Mouse (Mus musculus): ENCODE measurements around the gene Fbxo11. TPM values are rescaled to one million over a fixed set of nuclear protein-coding genes. Genes with fewer than 3 reads are reported as not detected.

The Fbxo11 gene
- polyA plus RNA-seq, 1 experiment from 2014 or later = 21.1 TPM

DNA sequence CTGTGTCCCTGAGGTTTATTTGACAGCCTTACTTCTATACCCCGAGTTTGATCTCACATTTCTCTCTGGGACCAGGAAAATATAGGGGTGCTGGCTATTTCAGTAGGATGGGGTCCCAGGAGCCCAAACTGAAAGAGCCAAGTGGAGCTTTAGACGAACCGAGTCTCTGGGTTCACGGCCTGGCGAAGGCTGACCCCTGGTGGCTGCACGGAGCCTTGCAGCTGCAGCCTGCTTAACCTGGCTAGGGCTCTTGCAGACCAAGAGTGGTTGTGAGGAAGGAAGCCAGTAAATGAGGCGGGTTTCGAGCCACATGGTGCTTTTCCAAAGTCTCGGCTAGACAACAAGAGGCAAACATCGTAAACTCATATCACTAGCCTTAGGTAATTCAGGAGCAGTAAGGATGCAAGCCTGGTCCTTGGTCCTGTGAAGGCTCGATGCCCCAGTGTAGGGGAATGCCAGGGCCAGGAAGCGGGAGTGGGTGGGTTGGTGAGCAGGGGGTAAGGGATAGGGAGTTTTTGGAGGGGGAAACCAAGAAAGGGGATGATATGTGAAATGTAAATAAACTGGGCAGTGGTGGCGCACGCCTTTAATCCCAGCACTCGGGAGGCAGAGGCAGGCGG lies 116.0 kb downstream of the Fbxo11 start:
- Histone ChIP-seq H3K4me1 (replicated peaks; ENCODE audit: control insufficient read depth, insufficient read depth, low read length) (no peaks in the 10 kb centered on the region), H3K4me3 (ENCODE audit: low read depth, low read length) (no peak overlapping the region), H3K27ac (ENCODE audit: low read depth) (no peak overlapping the region), H3K27me3 (replicated peaks; ENCODE audit: control insufficient read depth, insufficient read depth, low read length) (no peaks in the 10 kb centered on the region), H3K36me3 (ENCODE audit: control insufficient read depth, insufficient read depth, low read length) (no peaks in the 10 kb centered on the region), H3K4me2 (ENCODE audit: low read length) (no peak overlapping the region), H3K9ac (ENCODE audit: low read length) (no peak overlapping the region), H3K9me3 (ENCODE audit: control insufficient read depth, low read length) (no peaks in the 10 kb centered on the region)
- DNase-seq (ENCODE audit: low spot score) (peak; percentile 91), ATAC-seq (replicated peaks; ENCODE audit: low FRiP score, low TSS enrichment, low read depth) (peak; percentile 72)
- WGBS = 40% methylated on average over 16 of the region's 16 CpGs

Other genes with a start within 250 kb of the Fbxo11 start
- gene Rpl36-ps4, start 144.3 kb downstream of the Fbxo11 start, polyA plus RNA-seq (2014; fragmentation: Nextera tagmentation; extraction: Ambion mirVana) = not detected in 2 replicates
- 58.7 and 62.2 TPM in 2 replicates for gene Msh6, start 90.2 kb downstream of the Fbxo11 start, polyA plus RNA-seq (2014; fragmentation: Nextera tagmentation; extraction: Ambion mirVana)

Measured in intestine, embryonic 14.5 days (tissue).